Mouse (Mus musculus) right cerebral cortex, postnatal 4 days (tissue): Measurements from ENCODE around the gene Gm49387.
"Not testable (repeated sequence)": the region's sequence is repeated elsewhere in the genome, so short reads cannot be mapped to it uniquely, and the experiment has no call there.

Source experiments
- DNase-seq: peaks from one replicate; pipeline ENCODE4 v3.0.0-alpha.2; 2022

The Gm49387 gene

GRCm38 (mm10) chr14:31630677-31631076 lies 10.0 kb downstream of the Gm49387 start:
- DNase-seq, result no peak

DNA sequence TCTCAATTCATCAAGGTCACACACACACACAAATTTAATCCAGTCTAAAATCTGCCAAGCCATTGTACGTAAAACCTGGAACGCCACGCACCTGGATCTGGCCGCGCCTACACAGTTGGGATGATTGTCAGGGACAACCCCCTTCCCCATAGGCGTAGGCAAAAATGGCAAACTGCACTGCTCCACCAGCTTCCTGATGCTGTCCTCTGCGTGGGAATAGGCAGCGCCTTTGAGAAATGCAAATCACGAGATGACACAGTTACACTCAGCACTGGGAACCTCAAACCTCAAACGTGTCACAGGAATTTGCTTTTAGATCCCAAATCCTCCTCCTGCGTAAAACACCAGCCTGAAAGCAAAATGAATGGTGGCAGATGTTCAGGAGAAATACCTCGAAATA lies 17.9 kb downstream of the Gm49387 start:
- DNase-seq, result no peak

- no peak for DNase-seq
Measured at GRCm38 (mm10) chr14:31620591-31621223, 20.0 kb downstream of the Gm49387 start.

DNA sequence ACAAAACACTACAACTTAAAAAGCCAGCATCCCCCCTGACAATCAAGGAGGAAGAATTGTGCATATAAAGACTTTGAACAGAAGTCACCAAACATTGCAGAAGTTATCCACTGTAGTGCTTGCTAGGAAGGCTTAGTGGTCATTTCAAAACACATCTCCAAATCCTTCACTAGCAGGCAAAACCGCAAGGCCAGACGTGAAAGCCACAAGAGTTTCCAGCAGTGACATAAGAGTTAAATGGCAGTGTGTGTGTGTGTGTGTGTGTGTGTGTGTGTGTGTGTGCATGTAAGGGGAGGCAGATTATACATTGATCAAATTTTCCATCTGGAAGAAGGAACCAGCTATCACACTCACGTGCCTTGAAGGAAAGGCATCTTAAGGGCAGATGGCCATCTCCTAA lies 22.7 kb downstream of the Gm49387 start:
- no peak for DNase-seq

- DNase-seq, result no peak
Measured at GRCm38 (mm10) chr14:31617204-31617603, 23.5 kb downstream of the Gm49387 start.

DNA sequence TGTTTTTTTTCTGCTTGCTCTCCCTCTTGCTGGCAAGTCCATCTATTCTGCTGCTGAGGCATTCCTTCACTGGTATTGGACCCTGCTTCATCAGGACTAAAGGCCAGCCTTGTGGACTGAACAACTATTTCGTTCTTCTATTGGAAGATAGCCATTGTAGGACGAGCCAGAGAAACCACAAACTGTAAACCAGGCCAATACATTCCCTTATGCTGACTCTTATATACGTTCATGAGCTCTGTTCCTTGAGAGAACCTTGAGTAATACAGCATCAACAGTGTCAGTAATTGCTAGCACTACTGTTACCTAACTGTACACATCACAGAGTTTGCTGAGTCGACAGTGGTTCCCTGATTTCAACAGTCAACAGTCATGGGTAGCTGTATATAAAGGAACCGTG lies 27.0 kb downstream of the Gm49387 start:
- no peak for DNase-seq

DNA sequence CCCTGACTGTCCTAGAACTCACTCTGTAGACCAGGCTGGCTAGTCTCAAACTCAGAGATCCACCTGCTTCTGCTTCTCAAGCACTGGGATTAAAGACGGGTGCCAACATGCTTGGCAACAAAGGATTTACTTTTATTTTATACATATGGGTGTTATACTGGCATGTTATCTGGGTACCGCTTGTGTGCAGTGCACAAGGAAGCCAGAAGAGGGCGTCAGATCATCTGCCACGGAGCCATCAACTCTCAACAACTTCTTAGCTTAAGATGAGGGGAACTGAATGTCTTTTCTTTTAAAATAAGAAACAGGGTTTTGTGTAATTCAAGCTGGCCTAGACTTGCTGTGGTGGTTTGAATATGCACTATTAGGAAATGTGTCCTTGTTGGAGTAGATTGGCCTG lies 28.7 kb downstream of the Gm49387 start:
- no peak for DNase-seq

DNA sequence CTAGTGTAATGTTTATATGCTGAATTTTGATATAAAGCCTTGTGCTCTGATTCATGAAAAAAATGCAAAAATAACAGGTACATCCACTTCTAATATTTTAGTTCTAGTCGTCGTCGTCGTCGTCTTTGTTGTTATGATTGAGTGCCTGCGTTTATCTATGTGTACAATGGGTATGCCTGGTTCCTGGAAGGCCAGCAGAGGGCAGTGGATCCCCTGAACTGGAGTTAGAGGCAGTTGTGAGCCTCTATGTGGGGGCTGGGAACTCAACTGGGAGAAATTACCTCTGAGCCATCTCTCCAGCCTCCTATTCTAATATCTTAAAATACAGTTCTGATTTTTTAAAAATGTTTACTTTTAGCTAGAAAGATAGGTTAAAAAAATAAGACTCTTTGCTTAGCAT lies 35.2 kb downstream of the Gm49387 start:
- no peak for DNase-seq

DNA sequence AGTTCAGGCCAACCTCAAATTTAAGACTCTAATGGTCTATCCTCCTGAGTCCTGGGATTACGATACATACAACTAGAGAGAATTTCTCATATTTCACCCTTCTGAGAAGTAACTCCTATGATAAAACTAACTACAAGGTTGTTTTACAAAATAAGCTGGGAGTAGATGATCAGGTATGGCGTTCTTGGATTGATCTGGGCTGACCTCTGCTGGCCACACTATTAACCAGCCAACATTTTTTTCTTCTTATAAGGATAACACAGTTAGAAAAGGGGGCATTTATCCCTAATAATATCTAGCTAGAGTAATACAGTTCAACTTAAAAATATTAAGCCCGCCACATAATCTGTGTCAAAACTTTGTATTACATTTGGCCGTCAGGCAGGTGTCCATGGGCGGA lies 35.8 kb downstream of the Gm49387 start:
- no peak for DNase-seq

- DNase-seq, result not testable (repeated sequence)
Measured at GRCm38 (mm10) chr14:31602616-31602979, 38.1 kb downstream of the Gm49387 start.

- no peak for DNase-seq
Measured at GRCm38 (mm10) chr14:31601908-31602615, 38.6 kb downstream of the Gm49387 start.

- DNase-seq, result no peak
Measured at GRCm38 (mm10) chr14:31597446-31597845, 43.2 kb downstream of the Gm49387 start.

DNA sequence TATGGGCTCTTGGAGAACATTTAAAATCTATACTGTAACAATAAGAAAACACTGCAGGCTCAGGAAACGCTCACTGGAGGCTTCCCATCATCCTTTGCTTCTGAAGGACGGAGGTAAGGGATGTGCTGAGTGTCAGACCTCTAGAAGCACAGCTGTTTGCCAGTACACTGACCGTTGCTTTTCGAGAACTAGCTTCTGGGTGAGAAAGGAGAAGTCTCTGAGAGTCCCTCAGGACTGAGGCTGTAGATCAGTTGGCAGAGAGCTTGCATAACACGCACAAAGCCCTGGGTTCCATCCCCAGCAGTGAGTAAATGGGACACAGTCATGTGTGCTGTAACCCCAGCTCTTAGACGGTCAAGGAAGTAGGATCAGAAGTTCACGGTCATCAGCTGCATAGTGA lies 44.3 kb downstream of the Gm49387 start:
- DNase-seq, result no peak

DNA sequence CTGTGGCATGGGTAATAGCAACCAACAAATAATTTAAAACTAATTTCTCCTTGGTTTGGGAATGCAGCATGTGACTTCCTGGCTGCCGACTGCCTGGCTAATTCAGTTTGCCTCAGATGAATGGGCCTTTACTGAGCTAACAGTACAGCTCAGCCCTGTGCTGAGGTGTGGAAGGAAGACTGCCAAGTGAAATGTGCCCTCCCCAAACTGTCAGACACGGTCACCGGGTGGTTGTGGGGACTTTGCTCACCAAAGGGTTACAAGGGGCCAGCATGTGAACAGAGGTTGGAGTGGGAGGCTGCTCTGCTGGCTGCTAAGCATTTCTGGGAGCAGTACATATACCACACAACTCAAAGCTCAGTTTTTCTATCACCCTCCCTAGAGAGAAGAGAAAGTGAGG lies 46.0 kb downstream of the Gm49387 start:
- no peak for DNase-seq

DNA sequence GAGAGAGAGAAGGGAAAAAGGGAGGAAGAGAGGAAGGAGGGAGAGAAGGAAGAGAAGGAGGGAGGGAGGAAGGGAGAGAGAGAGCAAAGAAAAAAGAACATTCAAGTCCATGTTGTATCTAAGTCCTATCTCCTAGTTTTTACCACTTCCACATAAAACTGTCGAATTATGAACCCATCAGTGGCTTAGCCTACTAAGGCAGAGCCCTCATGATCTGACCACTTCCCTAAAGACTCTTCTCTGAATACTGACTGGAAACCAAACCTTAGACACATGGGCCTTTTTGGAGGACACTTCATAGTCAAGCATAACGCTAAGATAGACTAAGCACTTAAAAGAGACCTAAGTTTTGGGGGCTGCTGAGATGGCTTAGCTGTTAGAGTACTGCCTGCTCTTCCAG lies 47.6 kb downstream of the Gm49387 start:
- DNase-seq, result no peak

DNA sequence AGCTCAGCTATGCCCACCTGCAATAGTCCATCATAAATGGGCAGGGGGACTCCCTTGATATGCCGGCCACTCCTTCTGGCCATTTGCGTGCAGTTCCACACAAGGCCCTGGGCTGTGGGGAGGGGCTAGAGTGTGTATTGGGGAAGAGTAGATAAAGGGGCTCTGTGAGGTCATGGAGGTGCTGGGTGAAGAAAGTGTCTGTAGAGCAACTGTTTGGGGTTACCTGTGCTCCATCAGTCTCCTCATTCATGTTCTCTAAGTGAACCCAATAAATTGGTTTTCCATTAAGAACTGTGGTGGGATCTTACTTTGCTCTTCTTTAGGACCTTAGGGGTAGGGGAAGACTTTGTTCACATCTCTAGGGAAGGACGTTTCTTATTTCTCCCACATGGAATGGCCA lies 49.4 kb downstream of the Gm49387 start, which contains the start of gene Colq:
Colq (minus strand) TSS at position 101 of the 400 bp plus-strand sequence.
- no peak for DNase-seq

GRCm38 (mm10) chr14:31586451-31586850 lies 54.2 kb downstream of the Gm49387 start:
- no peak for DNase-seq

- no peak for DNase-seq
Measured at GRCm38 (mm10) chr14:31583082-31583481, 57.6 kb downstream of the Gm49387 start.

GRCm38 (mm10) chr14:31577966-31578735 lies 62.5 kb downstream of the Gm49387 start:
- DNase-seq, result no peak

DNA sequence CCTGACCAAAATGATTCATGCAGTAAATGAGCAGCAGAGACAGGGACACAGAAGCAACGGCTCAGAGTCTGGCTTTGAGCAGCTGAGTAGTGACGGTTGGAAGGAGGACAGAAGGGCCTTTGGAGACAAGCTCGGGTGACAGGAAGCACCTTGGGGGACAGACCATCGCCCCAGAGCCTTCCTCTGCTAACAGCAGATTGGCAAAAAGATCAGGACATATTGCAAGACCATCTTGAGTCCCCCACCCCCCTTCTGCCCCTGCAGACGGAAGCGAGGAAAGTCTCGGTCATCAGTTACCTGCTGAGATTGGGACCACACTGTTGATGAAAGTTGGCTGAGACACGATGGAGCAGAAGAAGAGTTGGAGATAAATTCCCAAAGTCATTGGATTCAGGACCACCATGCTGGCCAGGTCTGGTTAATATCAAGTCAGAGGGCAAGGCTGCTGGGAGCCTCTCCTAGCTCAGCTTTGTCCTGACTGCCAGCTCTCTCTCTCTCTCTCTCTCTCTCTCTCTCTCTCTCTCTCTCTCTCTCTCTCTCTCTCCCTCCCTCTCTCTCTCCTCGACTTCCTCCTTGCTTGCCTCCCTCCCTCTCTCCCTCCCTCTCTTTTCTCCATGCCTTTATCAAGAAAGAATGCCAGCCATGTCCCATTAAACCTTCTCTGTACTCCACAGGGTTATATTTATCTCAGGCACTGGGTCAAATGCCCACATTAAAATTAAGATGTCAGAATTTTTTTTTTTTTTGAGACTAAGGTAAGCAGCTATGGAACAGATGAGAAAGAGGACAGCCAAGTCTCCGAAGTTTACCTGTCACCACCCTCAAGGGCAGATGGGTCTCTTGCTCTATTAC lies 63.6 kb downstream of the Gm49387 start:
- no peak for DNase-seq

DNA sequence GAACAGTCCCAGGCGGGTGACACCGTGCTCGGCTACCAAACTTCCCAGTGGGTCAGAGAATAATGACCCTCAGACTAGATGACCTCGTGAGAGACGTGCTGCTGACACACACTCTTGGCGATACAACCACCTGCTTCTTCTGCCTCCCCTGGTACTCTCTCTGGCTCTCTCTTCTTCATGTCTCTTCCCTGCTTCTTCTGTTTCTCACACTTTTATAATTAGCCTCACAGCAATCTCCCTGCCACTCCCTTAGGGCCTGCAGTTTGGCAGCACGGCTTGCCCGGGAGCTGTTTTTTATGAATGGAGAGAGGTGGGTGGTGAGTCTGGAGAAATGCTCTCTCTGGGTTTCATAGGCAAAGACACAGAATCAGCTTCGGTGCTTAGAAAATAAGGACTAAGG lies 64.8 kb downstream of the Gm49387 start:
- DNase-seq, result no peak

GRCm38 (mm10) chr14:31574903-31575665 lies 65.6 kb downstream of the Gm49387 start:
- DNase-seq, result no peak
